Mouse (Mus musculus) heart, embryonic 13.5 days (tissue): ENCODE data around the gene Gm45021. TPM values are rescaled to one million over a fixed set of nuclear protein-coding genes. Genes with fewer than 3 reads are reported as not detected.
A peak's percentile ranks its signal among the peaks of the same experiment; 100 is the strongest.

Source experiments
- ATAC-seq: fragments of 200-750 bp; cut with Nextera tagmentation; 2 replicates; pipeline ENCODE4 v1.8.0; 2017; ENCODE audit warnings: moderate TSS enrichment; ENCODE audit not compliant: insufficient number of reproducible peaks, low FRiP score, low TSS enrichment; ENCODE audit errors: extremely low read depth
- H3K27ac ChIP-seq: fragments of 300-500 bp; sonication (generic); replicated peaks from 2 replicates; pipeline ENCODE4 v1.5.1; 2015; ENCODE audit warnings: moderate library complexity, mild to moderate bottlenecking, inconsistent platforms
- H3K27me3 ChIP-seq: fragments of 300-500 bp; sonication (generic); replicated peaks from 2 replicates; pipeline ENCODE4 v1.6.1; 2015; ENCODE audit warnings: mild to moderate bottlenecking, inconsistent platforms
- H3K36me3 ChIP-seq: fragments of 300-500 bp; sonication (generic); 2 replicates; pipeline ENCODE4 v1.6.1; 2015; ENCODE audit warnings: mild to moderate bottlenecking, inconsistent platforms
- H3K4me1 ChIP-seq: fragments of 300-500 bp; sonication (generic); 2 replicates; pipeline ENCODE4 v1.6.1; 2015; ENCODE audit warnings: inconsistent platforms
- H3K4me2 ChIP-seq: fragments of 300-500 bp; sonication (generic); 2 replicates; pipeline ENCODE4 v1.6.1; 2015; ENCODE audit warnings: inconsistent platforms, mild to moderate bottlenecking, moderate library complexity
- H3K4me3 ChIP-seq: fragments of 300-500 bp; sonication (generic); 2 replicates; pipeline ENCODE4 v1.5.1; 2015; ENCODE audit warnings: moderate library complexity, mild to moderate bottlenecking, inconsistent platforms
- H3K9ac ChIP-seq: fragments of 300-500 bp; sonication (generic); 2 replicates; pipeline ENCODE4 v1.6.1; 2015; ENCODE audit warnings: inconsistent platforms, mild to moderate bottlenecking, moderate library complexity
- H3K9me3 ChIP-seq: fragments of 300-500 bp; sonication (generic); 2 replicates; pipeline ENCODE4 v1.6.1; 2016; ENCODE audit warnings: inconsistent platforms
- WGBS: fragments of 180-500 bp; shearing (Covaris S2); methylation state at CpG from one replicate; pipeline ENCODE4 v1.1.7; 2015; ENCODE audit warnings: mixed read lengths; 5-methylcytosine and 5-hydroxymethylcytosine counted together
- polyA plus RNA-seq: library from polyadenylated mRNA; unstranded; fragments of >200 nt; fragmentation: Nextera tagmentation; extraction: Ambion mirVana; gene quantifications from 2 replicates; pipeline ENCODE4 v1.2.1, GENCODE M21; 2015

Gm45021 gene
- polyA plus RNA-seq, 1 experiment from 2014 or later: 0.86 TPM

DNA sequence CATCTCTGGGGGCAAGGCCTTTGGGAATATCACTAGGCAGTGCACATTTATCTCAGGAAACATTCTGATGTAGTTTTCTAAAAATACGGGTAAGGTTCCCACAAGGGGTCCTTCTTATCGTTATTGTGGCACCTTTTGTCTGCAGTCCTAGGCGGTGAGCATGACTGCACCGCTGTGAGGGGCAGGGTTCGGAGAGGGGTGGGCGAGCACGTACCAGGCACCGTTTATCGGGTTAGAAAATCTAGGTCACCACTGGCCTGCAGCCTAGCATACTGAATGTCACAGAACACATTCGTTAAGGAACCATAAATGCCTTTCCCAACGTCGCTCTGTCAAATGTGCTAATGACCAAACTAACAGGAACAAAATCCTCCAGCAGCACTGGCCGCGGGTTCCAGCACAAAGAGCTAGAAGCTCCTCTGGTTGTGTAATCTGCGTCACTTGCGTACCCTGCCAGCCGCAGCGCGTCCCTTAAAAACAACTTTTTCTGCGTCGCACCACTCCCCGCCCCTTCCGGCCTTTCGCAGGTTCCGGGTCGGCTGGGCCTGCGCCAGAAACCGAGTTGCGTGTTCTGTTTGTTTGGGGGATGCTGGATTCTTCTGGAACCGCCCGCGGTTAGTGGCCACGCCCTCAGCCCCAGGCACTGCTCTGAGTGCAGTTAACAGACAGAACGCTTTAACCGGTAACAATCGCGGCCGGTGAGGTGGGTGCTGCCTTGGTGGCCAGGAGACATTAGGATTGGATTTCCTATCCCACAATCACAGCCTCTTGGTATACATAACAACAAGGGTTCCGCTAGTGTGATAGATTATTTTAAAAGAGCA is 34.9 kb upstream of the Gm45021 start, which contains the start of gene Lrrc61:
Lrrc61 (plus strand) TSS at position 517 of the 824 bp plus-strand sequence.
- H3K27ac ChIP-seq: peak within 1 kb of the TSS; percentile 97
- peak; percentile 74 for ATAC-seq
- peak within 1 kb of the TSS; percentile 83 for H3K9ac ChIP-seq
- H3K9me3 ChIP-seq: no peaks in the 10 kb centered on the region
- WGBS: under 1% methylated on average over 39 of the region's 39 CpGs
- H3K4me3 ChIP-seq: peak within 1 kb of the TSS; percentile 62
- H3K4me1 ChIP-seq: peaks cover 16% of the 10 kb centered on the region
- peaks cover 20% of the 10 kb centered on the region for H3K36me3 ChIP-seq
- H3K4me2 ChIP-seq: peak within 1 kb of the TSS; percentile 81
- H3K27me3 ChIP-seq: no peaks in the 10 kb centered on the region

- ATAC-seq: peak; percentile 38; the same call in 1 of the 2 replicates
- Histone ChIP-seq H3K4me1 (peaks cover 16% of the 10 kb centered on the region), H3K27ac (peak overlapping the region; percentile 97), H3K9ac (peak overlapping the region; percentile 83), H3K9me3 (no peaks in the 10 kb centered on the region), H3K4me3 (peak overlapping the region; percentile 62), H3K4me2 (peak overlapping the region; percentile 81), H3K36me3 (peaks cover 26% of the 10 kb centered on the region), H3K27me3 (no peaks in the 10 kb centered on the region)
- WGBS: 30% methylated on average over 14 of the region's 14 CpGs
Observed at GRCm38 (mm10) chr6:48555104-48555890, 34.1 kb upstream of the Gm45021 start.

- H3K4me1 ChIP-seq: peaks cover 16% of the 10 kb centered on the region
- no peak for ATAC-seq
- H3K27ac ChIP-seq: peak overlapping the region; percentile 97; the same call in 1 of the 2 replicates
- no peaks in the 10 kb centered on the region for H3K9me3 ChIP-seq
- no peak overlapping the region for H3K9ac ChIP-seq
- no peaks in the 10 kb centered on the region for H3K27me3 ChIP-seq
- no peak overlapping the region for H3K4me3 ChIP-seq
- H3K36me3 ChIP-seq: peaks cover 28% of the 10 kb centered on the region
- 86% methylated on average over 3 of the region's 3 CpGs for WGBS
- 0 out of 2 replicates have a peak overlapping the region, but pooled peaks have one; percentile 81 for H3K4me2 ChIP-seq
Observed at GRCm38 (mm10) chr6:48555956-48556355, 33.5 kb upstream of the Gm45021 start.

- Histone ChIP-seq H3K9me3 (no peaks in the 10 kb centered on the region), H3K36me3 (peaks cover 23% of the 10 kb centered on the region), H3K27me3 (no peaks in the 10 kb centered on the region), H3K27ac (peak overlapping the region; percentile 74), H3K4me1 (peaks cover 46% of the 10 kb centered on the region), H3K9ac (no peak overlapping the region), H3K4me3 (no peak overlapping the region), H3K4me2 (no peak overlapping the region)
- no peak for ATAC-seq
- 76% methylated on average over 4 of the region's 4 CpGs for WGBS
Observed at GRCm38 (mm10) chr6:48565693-48566310, 23.6 kb upstream of the Gm45021 start.

GRCm38 (mm10) chr6:48566312-48566711 is 23.1 kb upstream of the Gm45021 start:
- no peak overlapping the region for H3K4me2 ChIP-seq
- H3K36me3 ChIP-seq: peaks cover 23% of the 10 kb centered on the region
- 9% methylated on average over 5 of the region's 5 CpGs for WGBS
- peak overlapping the region; percentile 34; the same call in 1 of the 2 replicates for H3K9ac ChIP-seq
- ATAC-seq: no peak
- peak overlapping the region; percentile 74 for H3K27ac ChIP-seq
- no peak overlapping the region for H3K4me3 ChIP-seq
- no peaks in the 10 kb centered on the region for H3K27me3 ChIP-seq
- no peaks in the 10 kb centered on the region for H3K9me3 ChIP-seq
- H3K4me1 ChIP-seq: peaks cover 46% of the 10 kb centered on the region

DNA sequence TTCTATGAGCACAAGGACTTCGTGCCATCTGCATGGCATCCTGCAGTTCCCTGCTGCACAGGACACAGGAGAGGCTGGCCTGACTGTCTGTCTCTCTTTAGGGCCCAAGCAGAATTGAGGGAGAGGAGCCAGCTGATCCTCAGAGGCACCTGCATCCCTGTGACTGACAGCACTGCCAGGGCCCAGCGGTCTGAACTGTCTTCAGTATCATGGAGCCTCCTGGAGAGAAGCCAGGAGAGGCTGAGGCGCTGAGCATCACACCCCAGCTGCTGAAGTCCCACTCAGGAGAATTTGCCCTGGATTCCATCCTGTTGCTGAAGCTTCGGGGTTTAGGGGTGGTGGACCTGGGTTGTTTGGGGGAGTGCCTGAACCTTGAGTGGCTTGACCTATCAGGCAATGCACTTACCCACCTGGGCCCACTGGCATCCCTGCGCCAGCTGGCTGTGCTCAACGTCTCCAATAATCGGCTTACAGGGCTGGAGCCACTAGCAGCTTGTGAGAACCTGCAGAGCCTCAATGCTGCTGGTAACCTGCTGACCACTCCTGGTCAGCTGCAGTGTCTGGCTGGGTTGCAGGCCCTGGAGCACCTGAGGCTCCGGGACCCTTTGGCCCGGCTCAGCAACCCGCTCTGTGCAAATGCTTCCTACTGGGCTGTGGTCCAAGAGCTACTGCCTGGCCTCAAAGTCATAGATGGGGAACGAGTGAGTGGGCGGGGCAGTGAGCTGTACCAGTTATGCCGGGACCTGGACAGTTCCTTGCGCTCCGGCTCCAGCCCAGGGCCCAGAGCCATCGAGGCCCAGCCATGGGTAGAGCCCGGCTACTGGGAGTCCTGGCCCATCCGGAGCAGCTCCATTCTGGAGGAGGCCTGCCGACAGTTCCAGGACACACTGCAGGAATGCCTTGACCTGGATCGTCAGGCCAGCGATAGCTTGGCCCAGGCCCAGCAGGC is 21.1 kb upstream of the Gm45021 start:
- 40% methylated on average over 21 of the region's 21 CpGs for WGBS
- peak overlapping the region; percentile 70 for H3K9ac ChIP-seq
- no peaks in the 10 kb centered on the region for H3K9me3 ChIP-seq
- no peaks in the 10 kb centered on the region for H3K27me3 ChIP-seq
- H3K4me1 ChIP-seq: peaks cover 66% of the 10 kb centered on the region
- H3K27ac ChIP-seq: peak overlapping the region; percentile 87
- H3K4me3 ChIP-seq: no peak overlapping the region; the same call in 1 of the 2 replicates
- H3K4me2 ChIP-seq: peak overlapping the region; percentile 60
- ATAC-seq: peak; percentile 7; the same call in 1 of the 2 replicates
- H3K36me3 ChIP-seq: peaks cover 13% of the 10 kb centered on the region

DNA sequence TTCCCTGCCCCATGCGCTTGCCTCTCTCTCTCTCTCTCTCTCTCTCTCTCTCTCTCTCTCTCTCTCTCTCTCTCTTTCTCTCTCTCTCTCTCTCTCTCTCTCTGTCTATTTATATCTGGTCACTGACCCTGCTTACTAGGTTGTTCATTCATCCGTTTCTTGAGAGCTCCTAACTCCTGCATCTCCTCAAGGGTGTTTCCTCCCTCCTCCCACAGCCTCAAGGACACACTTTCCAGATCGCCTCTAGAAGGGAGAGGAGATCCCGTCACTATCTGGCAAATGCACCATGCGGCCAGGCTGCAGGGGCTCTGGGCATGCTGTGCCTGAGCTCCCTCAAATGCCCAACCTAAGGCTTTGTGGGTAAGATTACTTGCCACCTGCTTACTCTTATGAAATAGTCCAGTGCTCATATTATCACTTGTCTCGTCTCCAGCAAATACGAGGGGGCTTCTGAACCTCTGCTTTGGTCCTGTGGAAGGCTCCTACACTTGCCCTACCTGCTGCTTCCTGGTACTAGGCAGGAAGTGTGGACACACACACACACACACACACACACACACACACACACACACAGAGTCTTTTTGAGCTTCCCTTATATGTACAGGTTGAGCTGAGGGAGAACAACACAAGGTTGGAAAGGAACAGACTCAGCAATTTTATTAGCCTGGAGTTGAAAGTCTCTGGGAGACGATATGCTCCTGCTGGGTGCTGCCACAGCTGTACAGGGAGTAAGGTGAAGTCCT is 20.2 kb upstream of the Gm45021 start:
- Histone ChIP-seq H3K4me1 (peaks cover 73% of the 10 kb centered on the region), H3K4me3 (no peak overlapping the region), H3K9me3 (no peaks in the 10 kb centered on the region), H3K36me3 (peaks cover 8% of the 10 kb centered on the region), H3K27me3 (no peaks in the 10 kb centered on the region), H3K27ac (peak overlapping the region; percentile 87), H3K4me2 (peak overlapping the region; percentile 60), H3K9ac (peak overlapping the region; percentile 70)
- no peak for ATAC-seq
- WGBS: 39% methylated on average over 8 of the region's 8 CpGs

DNA sequence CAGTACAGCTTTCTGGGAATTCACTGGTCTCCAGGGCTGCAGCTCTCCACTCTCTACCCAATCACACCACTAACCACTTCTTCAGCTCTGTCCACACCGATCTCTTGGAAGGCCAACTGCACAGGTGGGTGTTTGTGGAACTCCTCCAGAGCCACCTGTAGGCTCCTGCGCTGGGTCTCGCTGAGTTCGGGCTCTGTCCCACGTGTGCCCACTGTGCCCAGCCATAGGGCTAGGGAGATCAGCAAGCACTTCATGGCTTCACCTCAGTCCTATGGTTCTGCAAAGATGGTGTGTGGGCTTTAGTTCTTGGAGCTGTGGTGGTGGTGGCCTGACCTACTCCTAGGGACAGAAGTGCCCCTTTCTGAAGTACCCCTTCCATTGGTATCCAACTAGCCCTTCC is 17.4 kb upstream of the Gm45021 start:
- peaks cover 57% of the 10 kb centered on the region for H3K4me1 ChIP-seq
- H3K27me3 ChIP-seq: no peaks in the 10 kb centered on the region
- ATAC-seq: no peak; the same call in 1 of the 2 replicates
- peak overlapping the region; percentile 13; the same call in 1 of the 2 replicates for H3K4me3 ChIP-seq
- peak overlapping the region; percentile 49 for H3K4me2 ChIP-seq
- 83% methylated on average over 5 of the region's 5 CpGs for WGBS
- H3K9ac ChIP-seq: peak overlapping the region; percentile 52
- H3K27ac ChIP-seq: peak overlapping the region; percentile 83
- H3K36me3 ChIP-seq: no peaks in the 10 kb centered on the region
- no peaks in the 10 kb centered on the region for H3K9me3 ChIP-seq

GRCm38 (mm10) chr6:48572572-48573061 is 16.8 kb upstream of the Gm45021 start, which contains the start of gene Rarres2:
Rarres2 (minus strand) TSS chr6:48572789.
- Histone ChIP-seq H3K4me1 (peaks cover 53% of the 10 kb centered on the region), H3K4me2 (peak within 1 kb of the TSS; percentile 49), H3K4me3 (peak within 1 kb of the TSS; percentile 13; the same call in 1 of the 2 replicates), H3K9me3 (no peaks in the 10 kb centered on the region), H3K27me3 (no peaks in the 10 kb centered on the region), H3K36me3 (no peaks in the 10 kb centered on the region), H3K27ac (peak within 1 kb of the TSS; percentile 83), H3K9ac (peak within 1 kb of the TSS; percentile 52)
- 19% methylated on average over 6 of the region's 6 CpGs for WGBS
- no peak for ATAC-seq
